Mouse (Mus musculus): Measurements from ENCODE around the gene Olfr1423. TPM values are rescaled to one million over a fixed set of nuclear protein-coding genes. Genes with fewer than 3 reads are reported as not detected.
"Not testable (repeated sequence)": the region's sequence is repeated elsewhere in the genome, so short reads cannot be mapped to it uniquely, and the experiment has no call there.

Olfr1423 gene
- total RNA-seq (2022): not detected

GRCm38 (mm10) chr19:12041217-12041616 lies at the start of gene Olfr1423:
Gene Olfr1423, minus strand, starts transcription at chr19:12041317.
- no peak for DNase-seq

DNA sequence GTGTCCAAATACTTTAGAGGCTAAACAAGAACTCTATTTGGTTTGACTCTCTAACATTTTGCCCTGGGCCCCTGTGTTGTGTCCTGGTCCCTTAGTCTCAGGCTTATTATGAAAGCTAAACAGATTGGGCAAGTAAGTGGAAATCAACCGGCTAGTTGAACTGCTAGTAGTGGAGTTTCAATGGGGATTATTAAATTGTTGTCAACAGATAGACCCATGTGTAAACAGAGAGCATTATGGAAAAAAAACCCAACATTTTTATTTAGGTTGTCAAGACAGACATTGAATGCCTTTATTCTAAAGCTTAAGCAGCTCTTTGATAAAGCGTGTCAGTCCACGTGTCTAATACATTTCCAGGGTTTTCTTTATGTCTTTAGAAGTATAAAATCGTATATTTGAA lies 36.5 kb upstream of the Olfr1423 start, which contains the start of gene Olfr1425:
Gene Olfr1425 (minus strand): TSS at position 101 of the 400 bp plus-strand sequence.
- not testable (repeated sequence) for DNase-seq

- DNase-seq: not testable (repeated sequence)
These were observed 28.4 kb upstream of the Olfr1423 start for GRCm38 (mm10) chr19:12069546-12069945.

- DNase-seq: not testable (repeated sequence)
These were observed 26.7 kb upstream of the Olfr1423 start for GRCm38 (mm10) chr19:12067806-12068205.

DNA sequence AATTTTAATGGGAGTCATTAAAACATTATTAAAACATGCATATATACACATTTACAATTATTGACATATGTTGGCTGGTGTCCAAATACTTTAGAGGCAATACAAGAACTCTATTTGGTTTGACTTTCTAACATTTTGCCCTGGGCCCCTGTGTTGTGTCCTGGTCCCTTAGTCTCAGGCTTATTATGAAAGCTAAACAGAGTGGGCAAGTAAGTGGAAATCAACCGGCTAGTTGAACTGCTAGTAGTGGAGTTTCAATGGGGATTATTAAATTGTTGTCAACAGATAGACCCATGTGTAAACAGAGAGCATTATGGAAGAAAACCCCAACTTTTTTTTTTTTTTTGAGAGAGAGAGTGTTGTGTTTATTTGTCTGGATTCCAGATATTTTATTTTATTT lies 21.5 kb upstream of the Olfr1423 start, which contains the start of gene Olfr1424:
Gene Olfr1424 (minus strand): TSS at position 101 of the 400 bp plus-strand sequence.
- not testable (repeated sequence) for DNase-seq

DNA sequence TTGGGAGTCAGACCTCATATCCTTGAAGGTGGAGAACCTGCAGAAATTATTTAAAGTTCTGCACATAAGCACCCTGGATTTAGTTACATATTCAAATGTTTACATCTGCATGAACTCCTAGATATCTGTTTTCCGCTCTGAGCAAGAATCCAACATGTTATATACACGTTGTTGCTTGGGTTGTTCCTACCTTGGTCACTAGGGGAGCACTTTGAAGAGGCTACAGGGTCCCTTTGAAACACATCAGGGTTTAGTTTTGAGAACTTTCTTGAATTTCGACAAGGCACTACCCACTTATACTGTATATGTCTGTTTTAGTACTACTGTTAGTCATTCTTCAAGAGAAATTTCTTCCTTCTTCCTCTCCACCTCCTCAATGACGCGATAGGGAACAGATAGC lies 2.0 kb upstream of the Olfr1423 start:
- no peak for DNase-seq

- DNase-seq: no peak
These were observed 3.4 kb downstream of the Olfr1423 start for GRCm38 (mm10) chr19:12037727-12038126.

DNA sequence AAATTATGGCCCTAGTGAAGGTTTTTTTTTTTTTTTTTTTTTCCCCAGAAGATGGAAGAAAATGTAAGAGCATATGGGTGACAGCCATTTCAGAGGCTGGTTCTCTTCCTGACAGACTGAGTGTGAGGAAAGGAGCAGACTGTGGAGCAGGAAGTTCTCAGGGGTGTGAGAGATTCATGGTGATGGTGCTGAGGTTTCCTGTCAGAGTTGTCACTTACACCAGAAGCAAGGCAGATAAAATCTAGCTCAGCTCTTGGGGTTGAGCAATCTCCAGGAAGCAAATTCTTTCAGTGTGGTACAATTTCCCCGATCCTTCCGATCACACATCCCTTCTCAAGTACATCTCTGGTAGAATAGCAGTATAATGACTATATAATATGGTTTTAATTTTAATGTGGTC lies 14.5 kb downstream of the Olfr1423 start:
- DNase-seq: no peak

GRCm38 (mm10) chr19:12025333-12025732 lies 15.8 kb downstream of the Olfr1423 start:
- no peak for DNase-seq

DNA sequence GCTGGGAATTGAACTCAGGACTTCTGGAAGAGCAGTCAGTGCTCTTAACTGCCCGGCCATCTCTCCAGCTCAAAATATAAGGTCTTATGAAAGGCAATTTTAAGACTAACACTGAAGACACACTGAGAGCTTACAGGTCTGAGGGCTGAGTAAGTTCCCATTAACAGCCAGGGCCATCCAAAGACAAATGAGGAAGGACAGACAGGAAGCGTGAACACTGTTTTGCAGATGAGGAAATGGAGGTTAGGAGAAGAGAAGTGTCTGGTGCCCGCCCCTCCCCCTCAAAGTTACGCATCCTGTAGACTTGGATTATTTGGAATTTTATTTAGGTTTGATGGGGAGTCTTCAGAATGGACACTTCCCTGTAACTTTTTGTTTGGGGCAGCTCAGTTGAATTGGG lies 17.0 kb downstream of the Olfr1423 start:
- no peak for DNase-seq

GRCm38 (mm10) chr19:12016192-12016591 lies 24.9 kb downstream of the Olfr1423 start:
- no peak for DNase-seq

GRCm38 (mm10) chr19:12015708-12016107 lies 25.4 kb downstream of the Olfr1423 start:
- no peak for DNase-seq

- DNase-seq: peak; percentile 81
These were observed 27.9 kb downstream of the Olfr1423 start for GRCm38 (mm10) chr19:12013228-12013627.

DNA sequence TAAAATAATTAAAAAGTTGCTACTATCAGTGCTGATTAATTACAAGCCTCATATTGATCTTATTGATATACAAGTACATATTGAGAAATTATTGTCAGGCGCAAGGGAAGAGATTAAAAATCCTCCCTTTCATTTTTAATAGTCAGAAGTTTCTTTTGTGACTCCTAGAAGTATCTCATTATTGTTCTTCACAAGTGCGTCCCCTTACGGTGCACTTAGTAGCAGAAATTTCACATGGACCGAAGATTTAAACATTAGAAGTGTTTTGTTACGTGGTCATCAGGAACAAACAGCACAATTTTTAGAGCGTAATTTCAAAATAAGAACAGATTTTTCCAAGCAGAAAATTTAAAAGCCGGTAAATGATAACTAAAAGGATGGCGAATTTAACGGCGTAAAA lies 28.5 kb downstream of the Olfr1423 start:
- no peak for DNase-seq

DNA sequence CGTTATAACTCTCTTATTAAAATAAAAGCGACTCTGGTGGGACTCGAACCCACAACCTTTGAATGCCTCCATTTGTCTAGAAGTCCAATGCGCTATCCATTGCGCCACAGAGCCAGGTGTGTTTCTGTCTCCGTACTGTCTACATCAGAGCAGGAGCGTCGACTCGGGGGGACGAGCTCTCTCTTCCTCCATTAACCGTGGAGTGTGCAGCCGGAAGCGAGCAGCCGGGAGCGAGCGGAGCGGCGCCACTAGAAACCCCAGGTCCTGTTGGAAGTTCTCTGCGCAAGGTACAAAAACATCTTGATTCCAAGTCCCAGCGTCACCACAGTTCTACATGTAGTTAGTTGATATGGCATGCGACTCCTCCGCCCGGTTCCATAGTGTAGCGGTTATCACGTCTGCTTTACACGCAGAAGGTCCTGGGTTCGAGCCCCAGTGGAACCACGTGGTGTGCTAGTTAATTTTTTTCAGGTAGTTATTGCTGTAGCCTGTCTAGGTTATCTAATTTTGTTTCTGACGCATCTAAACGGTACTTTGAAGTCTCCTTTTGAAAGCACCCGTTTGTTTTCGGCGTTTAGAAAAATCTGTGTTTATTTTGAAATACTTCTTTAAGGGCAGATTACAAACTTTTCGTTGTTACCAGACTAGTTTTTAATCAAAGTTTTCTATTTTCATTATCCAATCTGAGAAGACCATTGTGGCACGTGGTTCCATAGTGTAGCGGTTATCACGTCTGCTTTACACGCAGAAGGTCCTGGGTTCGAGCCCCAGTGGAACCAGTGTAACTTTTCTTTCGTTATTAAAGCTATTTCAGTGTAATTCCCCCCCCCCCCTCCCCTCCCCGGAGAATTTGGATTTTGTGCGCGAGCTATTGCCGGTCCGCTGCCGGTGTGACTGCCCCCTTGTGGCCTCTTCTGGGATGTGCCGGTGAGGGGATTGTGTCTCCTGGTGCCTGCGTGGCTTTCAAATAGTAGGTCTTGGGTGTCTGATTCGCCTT lies 29.3 kb downstream of the Olfr1423 start:
- peak; percentile 87 for DNase-seq

- peak; percentile 60 for DNase-seq
These were observed 30.1 kb downstream of the Olfr1423 start for GRCm38 (mm10) chr19:12010916-12011559.

DNA sequence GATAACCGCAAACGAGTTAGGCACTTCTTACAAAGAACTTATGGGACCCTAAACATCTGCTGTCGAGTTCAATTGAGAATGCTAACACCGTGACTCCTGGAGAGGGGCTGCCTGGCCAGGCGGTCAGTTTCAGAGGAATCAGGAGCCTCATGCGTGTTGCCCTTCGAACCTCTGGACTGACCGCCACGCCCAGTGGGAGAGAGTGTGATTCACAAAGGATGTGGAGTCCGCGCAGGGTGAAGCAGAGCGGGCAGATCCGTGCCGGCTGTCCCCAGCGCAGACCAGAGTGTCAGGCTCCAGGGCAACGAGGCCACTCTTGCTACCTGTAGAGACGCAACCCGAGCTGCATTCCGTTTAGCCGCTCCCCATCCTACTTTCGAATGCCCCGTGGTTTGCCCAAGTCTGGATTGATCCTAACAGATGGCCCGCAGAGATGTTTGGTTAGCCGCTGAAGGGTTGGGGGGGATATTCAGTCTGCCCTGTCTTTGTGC lies 30.8 kb downstream of the Olfr1423 start:
- DNase-seq: peak; percentile 73

GRCm38 (mm10) chr19:12009501-12010280 lies 31.4 kb downstream of the Olfr1423 start:
- peak; percentile 71 for DNase-seq

- no peak for DNase-seq
These were observed 32.4 kb downstream of the Olfr1423 start for GRCm38 (mm10) chr19:12008410-12009380.

- no peak for DNase-seq
These were observed 33.8 kb downstream of the Olfr1423 start for GRCm38 (mm10) chr19:12007105-12007931.
